Mouse (Mus musculus) bone marrow, adult 2 months (tissue): ENCODE data around the gene Copg1. TPM values are rescaled to one million over a fixed set of nuclear protein-coding genes. Genes with fewer than 3 reads are reported as not detected.

Experiments
- H3K27ac ChIP-seq: fragments of 200-500 bp; 2 replicates; pipeline ENCODE4 v1.5.1; 2012; ENCODE audit warnings: low read depth, mild to moderate bottlenecking, control low read depth, inconsistent platforms, low read length; ENCODE audit not compliant: control insufficient read depth, poor library complexity, insufficient read depth
- H3K4me1 ChIP-seq: fragments of 200-500 bp; 2 replicates; pipeline ENCODE4 v1.6.1; 2011; ENCODE audit warnings: low read length; ENCODE audit not compliant: control insufficient read depth, insufficient read depth
- H3K4me3 ChIP-seq: fragments of 200-500 bp; replicated peaks from 2 replicates; pipeline ENCODE3; 2011; ENCODE audit warnings: mild to moderate bottlenecking, low read depth, low read length, control low read depth; ENCODE audit not compliant: control insufficient read depth
- CTCF ChIP-seq: fragments of 200-500 bp; IDR thresholded peaks from 2 replicates; pipeline ENCODE4 v1.5.1; 2011; ENCODE audit warnings: low read length, control low read depth; ENCODE audit not compliant: control insufficient read depth, insufficient read depth
- POLR2A ChIP-seq: fragments of 200-500 bp; IDR thresholded peaks from 2 replicates; pipeline ENCODE4 v1.6.1; 2011; ENCODE audit warnings: low read depth, mild to moderate bottlenecking, control low read depth, low read length, borderline replicate concordance; ENCODE audit not compliant: control insufficient read depth
- WGBS: fragments of 180-500 bp; shearing (Covaris S2); methylation state at CpG from one replicate; pipeline ENCODE4 v1.1.7; 2018; 5-methylcytosine and 5-hydroxymethylcytosine counted together
- polyA plus RNA-seq: library from polyadenylated mRNA; stranded (reverse); fragments of >200 nt; gene quantifications from 2 replicates; pipeline ENCODE4 v1.2.4, GENCODE M21; 2011; ENCODE audit warnings: low replicate concordance; ENCODE audit not compliant: missing spikeins, insufficient read depth, insufficient read length

The Copg1 gene
- 33.9 and 63.6 TPM in 2 replicates for polyA plus RNA-seq

DNA sequence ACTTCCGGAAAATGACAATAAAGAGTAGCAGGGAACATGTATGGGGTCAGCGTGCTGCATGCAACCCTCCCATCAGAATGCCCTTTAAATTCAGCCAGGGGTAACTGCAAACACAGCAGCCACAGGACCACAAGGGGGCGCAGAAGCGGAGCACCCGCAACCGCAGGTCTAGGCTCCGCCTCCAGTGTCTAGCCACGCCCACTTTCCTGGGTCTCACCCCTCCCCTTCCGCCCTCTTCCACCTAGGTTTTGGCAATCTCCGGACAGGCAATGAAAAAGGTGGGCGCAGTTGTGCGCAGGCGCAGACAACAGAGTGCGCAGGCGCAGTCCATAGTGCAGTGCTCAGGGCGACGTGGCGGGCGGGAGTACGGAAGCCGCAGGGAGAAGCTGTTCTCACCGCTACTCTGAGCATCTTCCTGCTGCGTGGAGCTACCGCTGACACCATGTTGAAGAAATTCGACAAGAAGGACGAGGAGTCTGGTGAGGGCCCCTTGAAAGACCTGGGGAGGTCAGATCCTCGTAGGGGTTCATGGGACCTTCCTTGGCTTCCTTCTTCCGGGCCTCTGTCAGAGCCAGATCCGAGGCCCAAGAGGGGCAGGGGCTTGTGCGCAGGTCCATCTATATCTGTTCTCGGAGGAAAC, at the start of gene Copg1:
TSS of gene Copg1 (plus strand) at position 221 of the 640 bp plus-strand sequence.
- under 1% methylated on average over 31 of the region's 31 CpGs for WGBS
- H3K4me3 ChIP-seq, result peak within 1 kb of the TSS; percentile 99
- H3K27ac ChIP-seq, result peak within 1 kb of the TSS; percentile 57
- H3K4me1 ChIP-seq, result no peaks in the 10 kb centered on the region
- TF ChIP-seq POLR2A (peak; percentile 95), CTCF (peak; percentile 90)

- Histone ChIP-seq H3K4me3 (peak within 1 kb of the TSS; percentile 68), H3K27ac (peak within 1 kb of the TSS; percentile 87), H3K4me1 (no peaks in the 10 kb centered on the region)
- TF ChIP-seq CTCF (peak; percentile 24; the same call in 1 of the 2 replicates), POLR2A (peak; percentile 78; the same call in 1 of the 2 replicates)
- under 1% methylated on average over 46 of the region's 46 CpGs for WGBS
These were observed 48.9 kb upstream of the Copg1 start, which contains the start of gene Isy1 for GRCm38 (mm10) chr6:87838551-87839197. Isy1 (minus strand) TSS chr6:87838798.

- WGBS, result 59% methylated on average over 11 of the region's 11 CpGs
- Histone ChIP-seq H3K4me3 (no peak overlapping the region), H3K27ac (no peak overlapping the region), H3K4me1 (no peaks in the 10 kb centered on the region)
- TF ChIP-seq POLR2A, result no peak
- no peak for TF ChIP-seq CTCF
These were observed 47.7 kb upstream of the Copg1 start for GRCm38 (mm10) chr6:87839797-87840341.

DNA sequence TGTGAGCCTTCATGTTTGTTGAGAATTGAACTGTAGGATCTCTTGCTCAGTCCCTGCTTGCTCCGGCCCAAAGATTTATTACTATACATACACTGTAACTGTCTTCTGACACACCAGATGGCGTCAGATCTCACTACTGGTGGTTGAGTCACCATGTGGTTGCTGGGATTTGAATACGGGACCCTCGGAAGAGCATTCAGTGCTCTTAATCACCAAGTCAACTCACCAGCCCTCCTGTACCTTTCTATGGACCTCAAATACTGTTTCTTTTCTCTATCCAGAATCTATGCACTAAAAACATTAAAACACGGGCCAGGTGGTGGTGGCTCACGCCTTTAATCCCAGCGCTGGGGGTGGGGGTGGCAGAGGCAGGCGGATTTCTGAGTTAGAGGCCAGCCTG, 46.0 kb upstream of the Copg1 start:
- 75% methylated on average over 8 of the region's 8 CpGs for WGBS
- TF ChIP-seq POLR2A (no peak), CTCF (no peak)
- H3K4me3 ChIP-seq, result no peak overlapping the region
- no peaks in the 10 kb centered on the region; the same call in 1 of the 2 replicates for H3K4me1 ChIP-seq
- no peak overlapping the region for H3K27ac ChIP-seq

DNA sequence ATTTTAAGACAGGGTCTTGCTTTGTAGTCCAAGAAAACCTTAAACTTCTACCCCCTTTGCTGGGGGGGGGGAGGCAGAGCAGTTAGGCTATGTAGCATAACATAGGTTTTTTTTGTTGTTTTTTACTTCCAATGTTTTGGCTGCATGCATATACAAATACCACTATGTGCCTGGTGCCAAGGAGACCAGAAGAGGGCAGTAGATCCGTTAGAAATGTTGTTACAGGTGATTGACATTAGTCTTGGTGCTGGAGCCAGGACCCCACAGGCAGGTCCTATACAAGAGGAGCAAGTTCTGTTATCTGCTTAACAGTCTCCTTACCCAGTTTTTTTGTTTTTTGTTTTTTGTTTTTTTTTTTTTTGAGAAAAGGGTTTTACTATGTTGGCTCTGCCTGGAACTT, 45.4 kb upstream of the Copg1 start:
- no peak overlapping the region for H3K27ac ChIP-seq
- WGBS, result 24% methylated on average over 1 of the region's 1 CpGs
- H3K4me3 ChIP-seq, result no peak overlapping the region
- TF ChIP-seq CTCF (no peak), POLR2A (no peak)
- no peaks in the 10 kb centered on the region; the same call in 1 of the 2 replicates for H3K4me1 ChIP-seq

- TF ChIP-seq POLR2A, result no peak
- no peak for TF ChIP-seq CTCF
- Histone ChIP-seq H3K4me3 (no peak overlapping the region), H3K4me1 (peaks cover 1% of the 10 kb centered on the region; the same call in 1 of the 2 replicates), H3K27ac (no peak overlapping the region)
- WGBS, result 89% methylated on average over 13 of the region's 13 CpGs
These were observed 42.5 kb upstream of the Copg1 start for GRCm38 (mm10) chr6:87845031-87845695.

GRCm38 (mm10) chr6:87846813-87847212, 40.8 kb upstream of the Copg1 start:
- TF ChIP-seq POLR2A, result no peak
- TF ChIP-seq CTCF, result no peak
- Histone ChIP-seq H3K4me1 (peaks cover 2% of the 10 kb centered on the region; the same call in 1 of the 2 replicates), H3K4me3 (no peak overlapping the region), H3K27ac (no peak overlapping the region)
- 27% methylated on average over 1 of the region's 1 CpGs for WGBS

DNA sequence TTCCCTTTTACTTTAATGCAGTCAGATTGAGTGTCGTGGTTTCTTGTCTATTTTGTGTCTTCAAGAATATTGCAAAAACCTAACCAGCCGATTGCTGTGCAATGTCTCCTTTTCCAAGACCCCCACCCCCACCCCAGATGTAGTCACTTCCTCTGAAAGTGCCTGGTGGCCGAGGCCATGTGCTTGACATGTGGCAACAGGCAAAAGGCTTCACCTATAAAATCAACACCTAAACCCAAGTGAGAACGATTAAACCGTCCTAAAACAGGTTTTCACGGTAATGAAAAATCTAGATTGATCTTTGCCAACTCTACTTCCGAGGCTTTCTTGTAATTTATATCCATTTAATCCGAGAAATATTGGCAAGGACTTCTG, 37.8 kb upstream of the Copg1 start:
- no peak for TF ChIP-seq CTCF
- TF ChIP-seq POLR2A, result no peak
- 0% methylated on average over 8 of the region's 8 CpGs for WGBS
- peak overlapping the region; percentile 95 for H3K4me3 ChIP-seq
- no peak overlapping the region for H3K27ac ChIP-seq
- H3K4me1 ChIP-seq, result peaks cover 3% of the 10 kb centered on the region; the same call in 1 of the 2 replicates
